Mouse (Mus musculus) limb, embryonic 11.5 days (tissue): Measurements from ENCODE around the gene Thada. TPM values are rescaled to one million over a fixed set of nuclear protein-coding genes. Genes with fewer than 3 reads are reported as not detected.

Experiments used
- ATAC-seq: fragments of 200-750 bp; cut with Nextera tagmentation; 2 replicates; pipeline ENCODE4 v1.8.0; 2017; ENCODE audit warnings: low read depth; ENCODE audit not compliant: insufficient number of reproducible peaks, low FRiP score, low TSS enrichment
- DNase-seq: peaks from one replicate; pipeline ENCODE4 v3.0.0-alpha.2; 2015; ENCODE audit warnings: low spot score
- H3K27ac ChIP-seq: fragments of 300-500 bp; sonication (generic); replicated peaks from 2 replicates; pipeline ENCODE4 v1.5.1; 2014; ENCODE audit warnings: low read depth, mild to moderate bottlenecking, low read length
- H3K27me3 ChIP-seq: fragments of 300-500 bp; sonication (generic); 2 replicates; pipeline ENCODE4 v1.6.1; 2014; ENCODE audit warnings: mild to moderate bottlenecking, low read length, mixed read lengths; ENCODE audit not compliant: control insufficient read depth, insufficient read depth
- H3K36me3 ChIP-seq: fragments of 300-500 bp; sonication (generic); 2 replicates; pipeline ENCODE4 v1.6.1; 2014; ENCODE audit warnings: mild to moderate bottlenecking, low read length, moderate library complexity, mixed read lengths; ENCODE audit not compliant: control insufficient read depth, insufficient read depth
- H3K4me1 ChIP-seq: fragments of 300-500 bp; sonication (generic); 2 replicates; pipeline ENCODE4 v1.6.1; 2014; ENCODE audit warnings: low read length, mixed read lengths; ENCODE audit not compliant: control insufficient read depth, insufficient read depth
- H3K4me2 ChIP-seq: fragments of 300-500 bp; sonication (generic); 2 replicates; pipeline ENCODE4 v1.6.1; 2014; ENCODE audit warnings: low read depth, mild to moderate bottlenecking, moderate library complexity; ENCODE audit not compliant: severe bottlenecking
- H3K4me3 ChIP-seq: fragments of 300-500 bp; sonication (generic); 2 replicates; pipeline ENCODE4 v1.5.1; 2014; ENCODE audit warnings: low read depth, low read length
- H3K9ac ChIP-seq: fragments of 300-500 bp; sonication (generic); 2 replicates; pipeline ENCODE4 v1.6.1; 2014; ENCODE audit warnings: mild to moderate bottlenecking, low read length
- H3K9me3 ChIP-seq: fragments of 300-500 bp; sonication (generic); 2 replicates; pipeline ENCODE4 v1.6.1; 2016; ENCODE audit warnings: low read length; ENCODE audit not compliant: control insufficient read depth
- WGBS: fragments of 180-500 bp; shearing (Covaris S2); extraction: QIAGEN DNeasy Blood & Tissue Kit; methylation state at CpG from one replicate; pipeline ENCODE4 v1.1.7; 2014; 5-methylcytosine and 5-hydroxymethylcytosine counted together
- polyA plus RNA-seq: library from polyadenylated mRNA; unstranded; fragments of >200 nt; fragmentation: Nextera tagmentation; extraction: Ambion mirVana; gene quantifications from 2 replicates; pipeline ENCODE4 v1.2.1, GENCODE M21; 2014

Thada gene
- polyA plus RNA-seq, 1 experiment from 2014 or later, result 12.6 TPM

- H3K9me3 ChIP-seq, result no peaks in the 10 kb centered on the region
- ATAC-seq (no peak), DNase-seq (no peak)
- no peak overlapping the region for H3K9ac ChIP-seq
- H3K27me3 ChIP-seq, result no peaks in the 10 kb centered on the region
- no peak overlapping the region for H3K4me2 ChIP-seq
- H3K36me3 ChIP-seq, result no peaks in the 10 kb centered on the region
- no peak overlapping the region for H3K27ac ChIP-seq
- no peaks in the 10 kb centered on the region for H3K4me1 ChIP-seq
- H3K4me3 ChIP-seq, result no peak overlapping the region
- WGBS, result 78% methylated on average over 6 of the region's 6 CpGs
Measured at GRCm38 (mm10) chr17:84483673-84484320, 17.8 kb upstream of the Thada start.

- H3K4me1 ChIP-seq, result no peaks in the 10 kb centered on the region
- no peaks in the 10 kb centered on the region for H3K36me3 ChIP-seq
- ATAC-seq (no peak), DNase-seq (no peak)
- H3K4me3 ChIP-seq, result no peak overlapping the region
- H3K9me3 ChIP-seq, result no peaks in the 10 kb centered on the region
- 93% methylated on average over 3 of the region's 3 CpGs for WGBS
- H3K4me2 ChIP-seq, result no peak overlapping the region
- H3K27me3 ChIP-seq, result no peaks in the 10 kb centered on the region
- H3K9ac ChIP-seq, result no peak overlapping the region
- no peak overlapping the region for H3K27ac ChIP-seq
Measured at GRCm38 (mm10) chr17:84482831-84483230, 16.8 kb upstream of the Thada start.

GRCm38 (mm10) chr17:84480464-84481355 is 14.7 kb upstream of the Thada start:
- Histone ChIP-seq H3K4me3 (no peak overlapping the region), H3K27me3 (no peaks in the 10 kb centered on the region), H3K27ac (no peak overlapping the region), H3K4me2 (no peak overlapping the region), H3K9ac (no peak overlapping the region), H3K4me1 (no peaks in the 10 kb centered on the region), H3K9me3 (no peaks in the 10 kb centered on the region), H3K36me3 (no peaks in the 10 kb centered on the region)
- DNase-seq (peak; percentile 44), ATAC-seq (no peak)
- 58% methylated on average over 15 of the region's 15 CpGs for WGBS

- 75% methylated on average over 4 of the region's 4 CpGs for WGBS
- no peak for ATAC-seq
- Histone ChIP-seq H3K4me3 (no peak overlapping the region), H3K4me1 (no peaks in the 10 kb centered on the region), H3K4me2 (no peak overlapping the region), H3K36me3 (no peaks in the 10 kb centered on the region), H3K9ac (no peak overlapping the region), H3K9me3 (no peaks in the 10 kb centered on the region), H3K27ac (no peak overlapping the region), H3K27me3 (no peaks in the 10 kb centered on the region)
- DNase-seq, result no peak
Measured at GRCm38 (mm10) chr17:84478276-84478675, 12.3 kb upstream of the Thada start.

- Histone ChIP-seq H3K4me3 (no peak overlapping the region), H3K9ac (no peak overlapping the region), H3K27ac (no peak overlapping the region), H3K4me1 (no peaks in the 10 kb centered on the region), H3K9me3 (no peaks in the 10 kb centered on the region), H3K36me3 (no peaks in the 10 kb centered on the region), H3K27me3 (no peaks in the 10 kb centered on the region), H3K4me2 (no peak overlapping the region)
- DNase-seq (no peak), ATAC-seq (no peak)
- 86% methylated on average over 5 of the region's 5 CpGs for WGBS
Measured at GRCm38 (mm10) chr17:84477176-84477575, 11.2 kb upstream of the Thada start.

GRCm38 (mm10) chr17:84474312-84474711 is 8.3 kb upstream of the Thada start:
- no peaks in the 10 kb centered on the region for H3K4me1 ChIP-seq
- H3K36me3 ChIP-seq, result no peaks in the 10 kb centered on the region
- no peaks in the 10 kb centered on the region for H3K27me3 ChIP-seq
- H3K4me2 ChIP-seq, result no peak overlapping the region
- no peak overlapping the region for H3K4me3 ChIP-seq
- H3K9ac ChIP-seq, result no peak overlapping the region
- no peaks in the 10 kb centered on the region for H3K9me3 ChIP-seq
- ATAC-seq, result no peak
- 69% methylated on average over 4 of the region's 4 CpGs for WGBS
- no peak overlapping the region for H3K27ac ChIP-seq
- no peak for DNase-seq

- Histone ChIP-seq H3K4me3 (no peak overlapping the region), H3K4me2 (no peak overlapping the region), H3K36me3 (peaks cover 9% of the 10 kb centered on the region), H3K27ac (no peak overlapping the region), H3K27me3 (no peaks in the 10 kb centered on the region), H3K9ac (no peak overlapping the region), H3K9me3 (no peaks in the 10 kb centered on the region), H3K4me1 (no peaks in the 10 kb centered on the region)
- no peak for DNase-seq
- ATAC-seq, result no peak
- WGBS, result 85% methylated on average over 4 of the region's 4 CpGs
Measured at GRCm38 (mm10) chr17:84435012-84435411, 31.0 kb downstream of the Thada start.

- no peak overlapping the region for H3K27ac ChIP-seq
- no peaks in the 10 kb centered on the region for H3K27me3 ChIP-seq
- H3K4me2 ChIP-seq, result no peak overlapping the region
- no peak overlapping the region for H3K9ac ChIP-seq
- H3K36me3 ChIP-seq, result peaks cover 12% of the 10 kb centered on the region
- no peaks in the 10 kb centered on the region for H3K4me1 ChIP-seq
- no peaks in the 10 kb centered on the region for H3K9me3 ChIP-seq
- no peak overlapping the region for H3K4me3 ChIP-seq
- no peak for ATAC-seq
- no peak for DNase-seq
Measured at GRCm38 (mm10) chr17:84434233-84434632, 31.8 kb downstream of the Thada start.
